Mouse (Mus musculus): ENCODE results near the gene Pank1. TPM values are rescaled to one million over a fixed set of nuclear protein-coding genes. Genes with fewer than 3 reads are reported as not detected.

Gene Pank1
- polyA plus RNA-seq, 1 experiment from 2014 or later: 12.5 TPM

DNA sequence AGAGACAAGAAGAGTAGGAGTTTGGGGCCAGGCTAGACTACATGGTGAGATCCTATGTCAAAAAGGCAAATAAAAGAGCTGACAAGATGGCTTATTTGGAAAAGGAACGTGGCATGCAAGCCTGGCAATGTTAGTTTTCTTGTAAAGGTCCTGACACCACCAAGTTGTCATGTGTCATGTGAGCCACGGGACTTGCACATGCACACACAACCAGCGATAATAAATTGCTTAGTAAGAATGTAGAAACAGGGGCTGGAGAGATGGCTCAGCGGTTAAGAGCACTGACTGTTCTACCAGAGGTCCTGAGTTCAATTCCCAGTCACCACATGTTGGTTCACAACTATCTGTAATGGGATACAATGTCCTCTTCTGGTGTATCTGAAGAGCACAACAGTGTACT, 7.1 kb upstream of the Pank1 start:
- H3K4me1 ChIP-seq (replicated peaks; ENCODE audit: control insufficient read depth, insufficient read depth, low read length): no peaks in the 10 kb centered on the region
- no peak for ATAC-seq (ENCODE audit: low FRiP score)
- 89% methylated on average over 4 of the region's 4 CpGs for WGBS
- H3K9ac ChIP-seq (ENCODE audit: low read depth, low read length): no peak overlapping the region
- H3K27ac ChIP-seq (ENCODE audit: low read depth, low read length): no peak overlapping the region
- H3K4me3 ChIP-seq (ENCODE audit: low read depth, low read length): no peak overlapping the region
- no peak overlapping the region for H3K4me2 ChIP-seq (replicated peaks; ENCODE audit: low read depth, low read length)
- H3K9me3 ChIP-seq (ENCODE audit: control insufficient read depth, low read length): no peaks in the 10 kb centered on the region
- H3K27me3 ChIP-seq (ENCODE audit: control insufficient read depth, insufficient read depth, low read length): no peaks in the 10 kb centered on the region
- no peaks in the 10 kb centered on the region for H3K36me3 ChIP-seq (ENCODE audit: control insufficient read depth, insufficient read depth, low read length)
- no peak for DNase-seq (ENCODE audit: low spot score)

DNA sequence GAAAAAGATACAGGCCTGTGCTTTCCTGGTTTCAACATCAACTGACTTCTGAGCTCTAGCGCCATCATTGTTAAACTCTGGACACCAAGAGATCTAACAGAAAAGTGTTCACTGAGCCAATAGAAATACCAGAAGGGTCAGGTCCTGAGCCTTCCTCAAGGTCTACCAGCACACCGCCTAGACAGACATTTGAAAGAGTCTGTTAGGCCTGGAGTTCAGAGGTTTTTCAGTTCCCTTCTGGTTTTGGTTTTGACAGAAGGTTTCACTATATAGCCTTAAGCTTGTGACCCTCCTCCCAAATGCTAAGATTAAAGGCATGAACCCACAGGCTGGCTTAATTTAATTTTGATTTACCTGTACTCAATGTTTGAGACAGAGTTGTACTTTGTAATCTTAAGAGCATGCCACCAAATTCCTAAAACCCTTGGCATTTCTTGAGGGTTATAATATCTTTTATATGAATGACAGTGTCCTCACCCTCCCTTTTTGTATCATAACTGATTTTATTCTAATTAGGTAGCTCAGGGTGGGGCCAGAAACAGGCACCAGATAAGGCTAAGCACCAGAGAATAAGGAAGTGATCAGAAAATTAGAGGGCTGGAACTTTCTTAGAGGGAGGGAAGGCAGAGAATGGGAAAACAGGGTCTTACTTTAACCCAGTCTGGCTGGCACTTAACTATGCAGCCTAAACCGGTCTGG, 4.4 kb upstream of the Pank1 start:
- Histone ChIP-seq H3K4me2 (replicated peaks; ENCODE audit: low read depth, low read length) (no peak overlapping the region), H3K9ac (ENCODE audit: low read depth, low read length) (no peak overlapping the region), H3K27me3 (ENCODE audit: control insufficient read depth, insufficient read depth, low read length) (no peaks in the 10 kb centered on the region), H3K4me3 (ENCODE audit: low read depth, low read length) (no peak overlapping the region), H3K9me3 (ENCODE audit: control insufficient read depth, low read length) (no peaks in the 10 kb centered on the region), H3K36me3 (ENCODE audit: control insufficient read depth, insufficient read depth, low read length) (no peaks in the 10 kb centered on the region), H3K27ac (ENCODE audit: low read depth, low read length) (no peak overlapping the region), H3K4me1 (replicated peaks; ENCODE audit: control insufficient read depth, insufficient read depth, low read length) (no peaks in the 10 kb centered on the region)
- no peak for DNase-seq (ENCODE audit: low spot score)
- 83% methylated on average over 3 of the region's 3 CpGs for WGBS
- no peak for ATAC-seq (ENCODE audit: low FRiP score)

DNA sequence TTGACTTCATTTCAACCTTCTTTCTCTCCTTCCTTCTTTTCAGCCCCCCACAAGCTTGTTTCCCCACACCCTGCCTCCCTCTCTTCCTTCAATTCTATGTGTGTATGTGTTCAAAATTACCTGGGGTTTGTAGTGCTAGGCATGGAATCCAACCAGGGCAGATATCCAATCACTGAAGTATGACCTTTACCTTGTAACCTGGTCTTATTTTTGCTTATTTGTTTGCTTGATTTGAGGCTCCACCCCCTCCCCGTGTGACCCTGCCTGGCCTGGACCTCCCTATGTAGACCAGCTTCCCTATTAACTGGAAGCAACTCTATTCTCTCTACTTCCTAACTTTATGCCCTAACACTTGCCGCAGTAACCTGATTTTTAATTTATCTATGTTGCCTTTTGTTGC, 3.2 kb upstream of the Pank1 start:
- no peak overlapping the region for H3K4me2 ChIP-seq (replicated peaks; ENCODE audit: low read depth, low read length)
- no peaks in the 10 kb centered on the region for H3K9me3 ChIP-seq (ENCODE audit: control insufficient read depth, low read length)
- H3K27ac ChIP-seq (ENCODE audit: low read depth, low read length): no peak overlapping the region
- no peak overlapping the region for H3K9ac ChIP-seq (ENCODE audit: low read depth, low read length)
- H3K4me3 ChIP-seq (ENCODE audit: low read depth, low read length): no peak overlapping the region
- 84% methylated on average over 2 of the region's 2 CpGs for WGBS
- no peaks in the 10 kb centered on the region for H3K4me1 ChIP-seq (replicated peaks; ENCODE audit: control insufficient read depth, insufficient read depth, low read length)
- no peak for ATAC-seq (ENCODE audit: low FRiP score)
- H3K36me3 ChIP-seq (ENCODE audit: control insufficient read depth, insufficient read depth, low read length): no peaks in the 10 kb centered on the region
- no peaks in the 10 kb centered on the region for H3K27me3 ChIP-seq (ENCODE audit: control insufficient read depth, insufficient read depth, low read length)
- no peak for DNase-seq (ENCODE audit: low spot score)

DNA sequence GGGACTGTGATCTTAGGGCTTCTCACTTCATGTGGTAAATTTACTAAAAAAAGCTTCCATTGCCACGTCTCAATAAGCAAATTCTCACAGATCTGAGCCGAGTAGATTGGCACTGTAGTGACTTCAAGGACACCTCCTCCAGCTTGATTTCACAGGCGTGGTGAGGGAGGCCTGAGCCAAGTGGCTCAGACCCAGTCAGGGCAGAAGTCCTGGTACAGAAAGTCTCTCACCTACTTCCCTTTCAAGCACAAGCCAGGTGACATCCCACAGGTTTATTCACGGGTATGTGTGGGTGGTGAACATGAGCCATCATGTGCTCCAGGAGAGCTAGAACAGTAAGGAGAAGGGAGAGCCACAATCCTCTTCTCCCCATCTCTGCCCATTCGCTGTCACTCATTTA, 1.9 kb upstream of the Pank1 start:
- H3K27ac ChIP-seq (ENCODE audit: low read depth, low read length): no peak overlapping the region
- no peaks in the 10 kb centered on the region for H3K36me3 ChIP-seq (ENCODE audit: control insufficient read depth, insufficient read depth, low read length)
- no peak for DNase-seq (ENCODE audit: low spot score)
- H3K4me2 ChIP-seq (replicated peaks; ENCODE audit: low read depth, low read length): no peak overlapping the region
- no peaks in the 10 kb centered on the region for H3K9me3 ChIP-seq (ENCODE audit: control insufficient read depth, low read length)
- no peak overlapping the region for H3K9ac ChIP-seq (ENCODE audit: low read depth, low read length)
- no peaks in the 10 kb centered on the region for H3K27me3 ChIP-seq (ENCODE audit: control insufficient read depth, insufficient read depth, low read length)
- ATAC-seq (ENCODE audit: low FRiP score): no peak
- WGBS: 85% methylated on average over 5 of the region's 5 CpGs
- no peaks in the 10 kb centered on the region for H3K4me1 ChIP-seq (replicated peaks; ENCODE audit: control insufficient read depth, insufficient read depth, low read length)
- no peak overlapping the region for H3K4me3 ChIP-seq (ENCODE audit: low read depth, low read length)

DNA sequence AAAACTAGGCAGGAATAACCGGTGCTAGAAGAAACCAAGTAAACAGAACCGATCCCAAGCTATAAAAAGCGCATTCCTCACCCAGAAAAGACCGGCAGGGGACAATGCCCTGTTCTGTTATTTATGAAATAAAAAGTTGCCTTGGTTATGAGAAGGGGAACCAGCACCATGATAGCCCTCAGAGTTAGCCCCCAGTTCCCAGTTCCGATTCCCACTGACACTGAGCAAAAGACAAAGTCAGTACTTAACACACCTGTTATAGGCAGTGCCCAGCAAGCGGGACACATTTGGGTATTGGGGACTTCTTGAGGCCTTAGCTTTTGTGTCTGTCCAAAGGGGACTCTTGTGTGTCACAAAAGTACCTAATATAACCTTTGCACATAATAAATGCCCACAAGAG, 369 bp upstream of the Pank1 start:
- H3K27ac ChIP-seq (ENCODE audit: low read depth, low read length): no peak overlapping the region
- H3K27me3 ChIP-seq (ENCODE audit: control insufficient read depth, insufficient read depth, low read length): no peaks in the 10 kb centered on the region
- ATAC-seq (ENCODE audit: low FRiP score): no peak
- peak overlapping the region; percentile 74 for H3K4me2 ChIP-seq (replicated peaks; ENCODE audit: low read depth, low read length)
- H3K9me3 ChIP-seq (ENCODE audit: control insufficient read depth, low read length): no peaks in the 10 kb centered on the region
- H3K36me3 ChIP-seq (ENCODE audit: control insufficient read depth, insufficient read depth, low read length): no peaks in the 10 kb centered on the region
- H3K4me3 ChIP-seq (ENCODE audit: low read depth, low read length): peak overlapping the region; percentile 78
- no peak for DNase-seq (ENCODE audit: low spot score)
- WGBS: 29% methylated on average over 6 of the region's 6 CpGs
- H3K4me1 ChIP-seq (replicated peaks; ENCODE audit: control insufficient read depth, insufficient read depth, low read length): no peaks in the 10 kb centered on the region
- H3K9ac ChIP-seq (ENCODE audit: low read depth, low read length): peak overlapping the region; percentile 91

DNA sequence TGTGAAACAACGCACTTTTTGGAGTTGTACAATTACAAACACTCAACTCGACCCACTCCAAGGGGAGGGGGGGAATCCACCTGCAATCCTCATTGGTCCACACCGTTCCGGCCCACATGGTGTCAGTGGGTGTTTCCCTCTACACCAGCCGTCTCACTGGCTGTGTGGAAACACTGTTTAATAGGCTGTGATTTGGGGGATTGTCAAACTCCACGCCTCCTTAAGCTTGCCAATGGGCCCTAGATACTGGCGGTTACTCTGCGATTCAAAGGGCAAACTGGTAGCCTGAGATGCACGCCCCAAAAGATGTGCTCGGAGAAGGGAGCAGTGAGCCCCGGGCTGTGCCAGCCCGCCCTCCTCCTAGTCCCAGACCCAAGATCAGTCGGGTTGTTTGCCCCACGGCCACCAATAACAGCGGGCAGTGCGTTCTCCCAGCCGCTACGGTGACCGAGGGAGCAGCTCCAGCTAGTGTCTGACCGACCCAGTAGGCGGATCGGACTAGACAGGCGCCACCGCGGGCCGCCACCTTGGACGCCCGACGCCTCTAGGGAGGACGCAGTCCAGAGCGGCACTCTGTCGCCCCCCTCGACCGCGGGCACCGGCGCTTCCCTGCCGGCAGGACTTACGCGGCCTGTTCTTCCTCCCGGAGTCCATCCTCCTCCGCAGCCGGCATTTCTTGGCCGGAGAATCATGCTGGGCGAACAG, 1.2 kb downstream of the Pank1 start:
- Histone ChIP-seq H3K4me3 (ENCODE audit: low read depth, low read length) (peak overlapping the region; percentile 78), H3K36me3 (ENCODE audit: control insufficient read depth, insufficient read depth, low read length) (no peaks in the 10 kb centered on the region), H3K27ac (ENCODE audit: low read depth, low read length) (peak overlapping the region; percentile 97), H3K27me3 (ENCODE audit: control insufficient read depth, insufficient read depth, low read length) (no peaks in the 10 kb centered on the region), H3K9me3 (ENCODE audit: control insufficient read depth, low read length) (no peaks in the 10 kb centered on the region), H3K9ac (ENCODE audit: low read depth, low read length) (peak overlapping the region; percentile 91), H3K4me1 (replicated peaks; ENCODE audit: control insufficient read depth, insufficient read depth, low read length) (no peaks in the 10 kb centered on the region), H3K4me2 (replicated peaks; ENCODE audit: low read depth, low read length) (peak overlapping the region; percentile 74)
- DNase-seq (ENCODE audit: low spot score): peak; percentile 78
- WGBS: under 1% methylated on average over 44 of the region's 45 CpGs
- peak; percentile 94 for ATAC-seq (ENCODE audit: low FRiP score)

DNA sequence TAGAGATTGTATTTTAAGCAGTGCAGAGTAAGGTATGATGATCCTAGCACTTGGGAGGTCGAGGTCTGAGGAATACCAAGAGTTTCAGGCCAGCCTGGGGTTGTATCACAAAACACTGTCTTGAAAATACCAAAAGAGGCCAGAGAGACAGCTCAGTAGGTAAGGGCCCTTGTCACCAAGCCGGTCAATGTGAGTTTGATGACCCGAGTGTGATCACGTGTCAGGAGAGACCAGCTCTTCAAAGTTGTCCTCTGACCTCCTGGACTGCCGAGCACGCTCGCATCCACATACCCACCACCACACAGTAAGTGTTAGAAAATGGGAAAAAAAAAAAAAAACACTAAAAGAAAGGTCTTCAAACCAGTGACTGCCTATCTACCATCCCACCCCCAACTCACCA, 2.6 kb downstream of the Pank1 start:
- no peak overlapping the region for H3K9ac ChIP-seq (ENCODE audit: low read depth, low read length)
- H3K4me2 ChIP-seq (replicated peaks; ENCODE audit: low read depth, low read length): no peak overlapping the region
- H3K36me3 ChIP-seq (ENCODE audit: control insufficient read depth, insufficient read depth, low read length): no peaks in the 10 kb centered on the region
- H3K4me1 ChIP-seq (replicated peaks; ENCODE audit: control insufficient read depth, insufficient read depth, low read length): no peaks in the 10 kb centered on the region
- no peak overlapping the region for H3K27ac ChIP-seq (ENCODE audit: low read depth, low read length)
- H3K4me3 ChIP-seq (ENCODE audit: low read depth, low read length): no peak overlapping the region
- WGBS: 76% methylated on average over 7 of the region's 7 CpGs
- no peak for ATAC-seq (ENCODE audit: low FRiP score)
- no peaks in the 10 kb centered on the region for H3K27me3 ChIP-seq (ENCODE audit: control insufficient read depth, insufficient read depth, low read length)
- DNase-seq (ENCODE audit: low spot score): no peak
- H3K9me3 ChIP-seq (ENCODE audit: control insufficient read depth, low read length): no peaks in the 10 kb centered on the region

DNA sequence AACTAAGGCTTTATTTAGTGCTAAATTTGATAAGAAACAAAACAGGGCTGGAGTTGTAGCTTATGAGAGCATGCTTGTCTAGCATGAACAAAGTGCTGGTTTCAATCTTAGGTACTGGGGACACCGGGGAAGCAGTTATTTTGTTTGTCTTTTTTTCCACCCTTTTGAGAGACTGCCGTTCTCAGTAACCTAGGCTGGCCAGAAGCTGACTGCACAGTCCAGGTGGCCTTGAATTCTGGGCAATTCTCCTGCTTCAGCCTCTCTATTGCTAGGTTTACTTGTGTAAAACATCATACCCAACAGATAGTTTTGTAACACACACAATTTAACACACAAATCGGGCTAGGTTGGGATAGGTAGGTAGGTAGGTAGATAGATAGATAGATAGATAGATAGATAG, 9.9 kb downstream of the Pank1 start:
- no peaks in the 10 kb centered on the region for H3K9me3 ChIP-seq (ENCODE audit: control insufficient read depth, low read length)
- DNase-seq (ENCODE audit: low spot score): no peak
- H3K36me3 ChIP-seq (ENCODE audit: control insufficient read depth, insufficient read depth, low read length): no peaks in the 10 kb centered on the region
- no peak overlapping the region for H3K27ac ChIP-seq (ENCODE audit: low read depth, low read length)
- ATAC-seq (ENCODE audit: low FRiP score): no peak
- no peak overlapping the region for H3K9ac ChIP-seq (ENCODE audit: low read depth, low read length)
- no peaks in the 10 kb centered on the region for H3K4me1 ChIP-seq (replicated peaks; ENCODE audit: control insufficient read depth, insufficient read depth, low read length)
- H3K4me3 ChIP-seq (ENCODE audit: low read depth, low read length): no peak overlapping the region
- no peak overlapping the region for H3K4me2 ChIP-seq (replicated peaks; ENCODE audit: low read depth, low read length)
- WGBS: 77% methylated on average over 3 of the region's 3 CpGs
- H3K27me3 ChIP-seq (ENCODE audit: control insufficient read depth, insufficient read depth, low read length): no peaks in the 10 kb centered on the region

DNA sequence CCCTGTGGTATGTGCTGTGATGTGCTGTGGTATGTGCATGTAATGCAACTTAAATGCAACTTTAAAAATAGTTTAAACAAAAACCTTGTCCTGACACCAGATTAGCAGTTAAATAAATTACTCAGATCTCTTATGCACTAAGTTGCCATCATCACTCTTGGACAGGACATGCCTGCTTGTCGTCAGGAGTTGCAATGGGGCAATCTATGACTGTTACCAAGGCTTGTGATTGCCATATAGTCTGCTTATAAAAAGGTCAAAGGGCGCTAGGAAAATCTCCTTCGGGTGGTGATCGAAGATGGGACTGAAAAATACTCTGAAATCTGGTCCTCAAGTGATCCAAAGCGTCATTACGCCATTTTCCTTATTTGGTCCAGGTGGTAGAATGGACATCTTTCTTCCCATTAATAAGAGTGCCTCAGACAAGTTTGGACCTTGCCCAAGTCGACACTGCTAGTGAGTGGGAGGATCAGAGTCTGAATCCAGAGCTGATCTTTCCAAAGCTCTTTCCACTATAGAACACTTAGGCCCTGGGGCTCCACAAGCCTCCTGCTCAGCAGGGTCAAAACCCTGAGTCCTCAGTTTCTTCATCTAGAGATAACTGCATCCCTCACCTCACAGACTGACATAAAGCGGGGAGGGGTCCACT, 11.0 kb downstream of the Pank1 start:
- 91% methylated on average over 8 of the region's 8 CpGs for WGBS
- no peak for ATAC-seq (ENCODE audit: low FRiP score)
- no peak overlapping the region for H3K9ac ChIP-seq (ENCODE audit: low read depth, low read length)

More for the DNA sequence above, 11.0 kb downstream of the Pank1 start:
- H3K4me1 ChIP-seq (replicated peaks; ENCODE audit: control insufficient read depth, insufficient read depth, low read length): no peaks in the 10 kb centered on the region
- no peaks in the 10 kb centered on the region for H3K27me3 ChIP-seq (ENCODE audit: control insufficient read depth, insufficient read depth, low read length)
- H3K4me3 ChIP-seq (ENCODE audit: low read depth, low read length): no peak overlapping the region
- no peak overlapping the region for H3K27ac ChIP-seq (ENCODE audit: low read depth, low read length)
- H3K4me2 ChIP-seq (replicated peaks; ENCODE audit: low read depth, low read length): no peak overlapping the region
- no peak for DNase-seq (ENCODE audit: low spot score)
- no peaks in the 10 kb centered on the region for H3K9me3 ChIP-seq (ENCODE audit: control insufficient read depth, low read length)
- no peaks in the 10 kb centered on the region for H3K36me3 ChIP-seq (ENCODE audit: control insufficient read depth, insufficient read depth, low read length)
